Comparison of ENCODE assay signal across 8 mouse cellular contexts in genomic region chr9:31211690-31212499, GRCm38 (mm10). TPM values are rescaled to one million over a fixed set of nuclear protein-coding genes. Genes with fewer than 3 reads are reported as not detected.
DNase-seq lines count a peak whose midpoint lies in the region; ATAC-seq and TF ChIP-seq lines count a peak whose summit lies in the region.

TSS of gene Aplp2 (minus strand) at chr9:31211815.

- no peaks in the 10 kb centered on the region for H3K36me3 ChIP-seq in hindbrain, postnatal 0 days (ENCODE audit: insufficient read depth, low read length)

- no peak; the same call in 1 of the 2 replicates for TF ChIP-seq CTCF in gastrocnemius, adult 2 months (IDR thresholded peaks at IDR 0.05)
- no peak for TF ChIP-seq CTCF in hindbrain, postnatal 0 days (IDR thresholded peaks at IDR 0.05; ENCODE audit: low read depth)
- TF ChIP-seq CTCF in left cerebral cortex, adult 2 months (IDR thresholded peaks at IDR 0.05) = no peak; the same call in 1 of the 2 replicates

- H3K4me3 ChIP-seq in gastrocnemius, adult 2 months = peak within 1 kb of the TSS; percentile 97
- peak within 1 kb of the TSS; percentile 95 for H3K4me3 ChIP-seq in hindbrain, postnatal 0 days (ENCODE audit: low read length)
- peak within 1 kb of the TSS; percentile 80 for H3K4me3 ChIP-seq in left cerebral cortex, adult 2 months

- H3K9ac ChIP-seq in hindbrain, postnatal 0 days (replicated peaks; ENCODE audit: low read length) = peak within 1 kb of the TSS; percentile 92

- peak; percentile 96 for ATAC-seq in common myeloid progenitor, adult 5-6 weeks (replicated peaks; ENCODE audit: low read depth, poor library complexity, severe bottlenecking)
- peak; percentile 100 for ATAC-seq in hindbrain, postnatal 0 days
- peak; percentile 97 for ATAC-seq in megakaryocyte, adult 5-6 weeks (ENCODE audit: poor library complexity, severe bottlenecking)

- intact Hi-C loops in gastrocnemius, adult 2 months (cut with DNase I) = loop anchor here (1.0 to 5.0 kb wide), 2 partner anchors 50 to 68 kb away; partner anchors contain the start of gene Prdm10
- intact Hi-C loops in left cerebral cortex, adult 2 months (cut with DNase I) = loop anchor here (1.0 to 2.0 kb wide), 2 partner anchors 35 to 69 kb away; no protein-coding TSS in a partner anchor

- H3K27ac ChIP-seq in gastrocnemius, adult 2 months = peak within 1 kb of the TSS; percentile 90
- peak within 1 kb of the TSS; percentile 96 for H3K27ac ChIP-seq in hindbrain, postnatal 0 days
- H3K27ac ChIP-seq in left cerebral cortex, adult 2 months = peak within 1 kb of the TSS; percentile 97

- H3K4me1 ChIP-seq in hindbrain, postnatal 0 days (ENCODE audit: insufficient read depth, low read length) = no peaks in the 10 kb centered on the region; the same call in 1 of the 2 replicates

- no peaks in the 10 kb centered on the region for H3K9me3 ChIP-seq in hindbrain, postnatal 0 days (ENCODE audit: low read length)

- peak within 1 kb of the TSS; percentile 89 for H3K4me2 ChIP-seq in hindbrain, postnatal 0 days (ENCODE audit: low read depth, low read length)

- H3K27me3 ChIP-seq in hindbrain, postnatal 0 days (ENCODE audit: insufficient read depth, low read length) = no peaks in the 10 kb centered on the region

- DNase-seq in ZHBTc4 (ENCODE audit: low read depth, low spot score) = peak; percentile 99
- peak; percentile 98 for DNase-seq in gastrocnemius, adult 2 months
- DNase-seq in hindbrain, postnatal 0 days (ENCODE audit: low spot score) = peak; percentile 99
- peak; percentile 96 to 97 for DNase-seq in left cerebral cortex, adult 2 months (ENCODE audit: extremely low spot score in 1 of 2, low spot score in 2 of 2)
- peak; percentile 96 to 98 for DNase-seq in right cerebral cortex, adult 2 months (ENCODE audit: low spot score in 2 of 2)
- peak; percentile 98 for DNase-seq in urinary bladder, postnatal 14 days (ENCODE audit: low spot score)

- WGBS in hindbrain, postnatal 0 days = 2% methylated on average over 63 of the region's 63 CpGs

RNA-seq across cellular contexts. Expression of gene Aplp2, which starts in this region (rescaled TPM):
- 79.4 and 86.3 TPM in 2 replicates for total RNA-seq in common myeloid progenitor, adult 5-6 weeks (2017)
- 100 to 1,000 TPM; 105 to 114 TPM for total RNA-seq in gastrocnemius, adult 2 months (2021)
- 444 and 454 TPM in 2 replicates for total RNA-seq in hindbrain, postnatal 0 days (2014; rRNA removed)
- 466 and 472 TPM in 2 replicates for polyA plus RNA-seq in hindbrain, postnatal 0 days (2015; fragmentation: Nextera tagmentation; extraction: Ambion mirVana)
- 100 to 1,000 TPM; 568 to 604 TPM for total RNA-seq in left cerebral cortex, adult 2 months (2021)
- total RNA-seq in megakaryocyte, adult 5-6 weeks (2015) = 68.9 and 88.0 TPM in 2 replicates
- total RNA-seq in megakaryocyte, adult 5-6 weeks (2017) = 101 and 113 TPM in 2 replicates

Comparison
In these comparisons a context has a peak if more than half of its experiments do, and no peak if none do; other contexts are left out.
1. Peak in every context shown above with its lines: DNase-seq, ATAC-seq, H3K4me3 ChIP-seq and H3K27ac ChIP-seq.